Mouse (Mus musculus) splenic B cell, adult 2 months (primary cell): ENCODE results near the gene Hrc.
A peak's percentile ranks its signal among the peaks of the same experiment; 100 is the strongest.

ENCODE experiments used
- DNase-seq: peaks from one replicate; pipeline ENCODE4 v3.0.0-alpha.2; 2011; ENCODE audit warnings: low read depth, low spot score
- H3K27me3 ChIP-seq: 2 replicates; pipeline ENCODE4 v1.6.1; 2012; ENCODE audit warnings: mild to moderate bottlenecking, low read length, moderate library complexity, mixed read lengths; ENCODE audit not compliant: control insufficient read depth, poor library complexity, insufficient read depth, severe bottlenecking
- H3K36me3 ChIP-seq: 2 replicates; pipeline ENCODE4 v1.6.1; 2012; ENCODE audit warnings: mild to moderate bottlenecking, low read length, moderate library complexity, mixed read lengths; ENCODE audit not compliant: control insufficient read depth, poor library complexity, insufficient read depth, severe bottlenecking

The Hrc gene

DNA sequence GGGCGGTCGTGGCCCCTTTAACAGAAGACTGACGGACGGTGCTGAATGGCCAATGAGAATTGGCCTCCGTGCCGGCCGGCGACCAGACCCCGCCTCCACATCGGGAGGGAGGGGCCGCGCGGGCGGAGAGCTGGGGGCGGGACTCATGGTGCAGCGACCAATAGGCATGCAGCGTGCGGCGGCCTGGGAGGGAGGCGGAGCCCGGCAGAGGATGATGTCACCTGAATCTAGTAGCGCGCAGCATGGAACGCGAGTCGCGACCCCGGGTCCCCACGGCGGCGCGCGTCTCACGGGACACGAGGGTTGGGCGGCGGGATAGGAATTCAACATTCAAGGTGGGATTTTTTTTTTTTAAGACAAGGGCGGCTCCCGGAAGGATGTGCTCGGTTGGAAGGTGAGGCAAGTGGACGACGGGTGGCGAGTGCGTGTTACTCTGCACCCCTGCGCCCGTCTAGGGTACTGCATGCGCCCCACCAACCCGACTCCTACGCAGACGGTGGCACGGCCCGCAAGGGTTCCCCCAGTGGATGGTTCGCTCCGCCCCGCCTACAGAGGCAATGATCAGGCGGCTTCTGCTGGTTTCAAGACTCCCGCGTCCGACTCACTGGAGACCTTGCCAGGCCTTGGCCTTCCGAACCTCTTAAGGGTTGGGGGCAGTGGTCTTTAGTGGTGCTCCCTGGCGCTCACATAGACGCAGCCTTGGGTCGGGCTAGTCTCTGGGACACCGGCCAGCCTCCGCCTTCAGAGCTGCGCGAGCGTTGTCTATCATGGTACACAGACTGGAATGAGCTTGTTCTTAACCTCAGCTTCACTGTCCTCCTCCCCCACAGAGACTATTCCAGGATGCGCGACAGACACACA lies 32.2 kb downstream of the Hrc start:
- no peaks in the 10 kb centered on the region for H3K27me3 ChIP-seq
- DNase-seq: peak; percentile 98
- no peaks in the 10 kb centered on the region for H3K36me3 ChIP-seq

DNA sequence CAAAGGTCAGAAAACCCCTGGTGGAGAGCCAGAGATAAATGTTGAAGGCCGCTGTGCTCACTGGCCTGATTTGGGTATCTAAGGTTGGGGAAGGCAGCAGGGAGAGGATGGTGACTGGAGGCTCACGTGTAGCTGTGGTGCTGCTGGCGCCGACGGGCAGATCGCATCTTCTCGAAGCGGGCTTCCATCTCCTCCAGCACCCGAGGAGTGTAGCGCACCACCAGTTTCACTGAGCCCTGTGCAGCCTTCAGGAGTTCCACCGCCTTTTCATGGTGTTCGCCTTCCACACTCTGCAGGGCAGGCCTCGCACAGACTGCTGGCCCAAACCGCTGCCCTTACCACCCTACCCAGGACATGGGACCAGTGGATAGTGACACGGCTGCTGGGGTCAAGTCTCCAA lies 33.1 kb downstream of the Hrc start:
- no peak for DNase-seq
- Histone ChIP-seq H3K36me3 (no peaks in the 10 kb centered on the region), H3K27me3 (no peaks in the 10 kb centered on the region)

DNA sequence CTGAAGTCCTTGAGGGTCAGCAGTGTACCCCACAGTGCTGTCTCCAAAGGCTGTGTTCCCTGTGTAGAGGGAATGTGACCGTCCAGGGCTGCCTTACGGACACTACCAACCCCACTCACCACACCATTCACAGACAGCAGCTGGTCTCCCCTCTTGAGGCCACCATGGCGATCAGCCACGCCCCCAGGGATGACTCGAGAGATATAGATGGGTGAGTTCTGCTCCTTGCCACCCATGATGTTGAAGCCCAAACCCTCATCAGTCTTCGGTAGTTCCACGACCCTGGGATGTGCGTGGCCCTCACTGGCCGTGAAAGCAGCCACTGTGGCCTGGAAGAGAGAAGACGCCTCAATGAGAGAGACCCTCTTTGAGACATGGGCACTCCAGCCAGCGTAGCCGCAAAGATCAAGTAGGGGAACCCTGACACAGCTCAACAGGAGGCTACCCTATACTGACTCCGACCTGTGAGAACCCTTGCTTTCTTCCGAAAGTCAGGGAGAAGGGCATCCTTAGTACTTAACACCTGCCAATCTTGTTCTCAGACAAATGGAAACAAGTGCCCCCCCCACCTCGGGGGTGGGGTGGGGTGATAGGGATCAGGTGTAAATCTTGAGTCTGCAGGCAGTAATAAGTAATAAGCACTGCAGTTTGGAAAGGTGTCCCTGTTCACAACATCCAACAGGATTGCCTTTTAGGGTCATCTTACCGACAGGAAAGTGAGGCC lies 34.1 kb downstream of the Hrc start:
- DNase-seq: no peak
- Histone ChIP-seq H3K27me3 (no peaks in the 10 kb centered on the region), H3K36me3 (no peaks in the 10 kb centered on the region)

DNA sequence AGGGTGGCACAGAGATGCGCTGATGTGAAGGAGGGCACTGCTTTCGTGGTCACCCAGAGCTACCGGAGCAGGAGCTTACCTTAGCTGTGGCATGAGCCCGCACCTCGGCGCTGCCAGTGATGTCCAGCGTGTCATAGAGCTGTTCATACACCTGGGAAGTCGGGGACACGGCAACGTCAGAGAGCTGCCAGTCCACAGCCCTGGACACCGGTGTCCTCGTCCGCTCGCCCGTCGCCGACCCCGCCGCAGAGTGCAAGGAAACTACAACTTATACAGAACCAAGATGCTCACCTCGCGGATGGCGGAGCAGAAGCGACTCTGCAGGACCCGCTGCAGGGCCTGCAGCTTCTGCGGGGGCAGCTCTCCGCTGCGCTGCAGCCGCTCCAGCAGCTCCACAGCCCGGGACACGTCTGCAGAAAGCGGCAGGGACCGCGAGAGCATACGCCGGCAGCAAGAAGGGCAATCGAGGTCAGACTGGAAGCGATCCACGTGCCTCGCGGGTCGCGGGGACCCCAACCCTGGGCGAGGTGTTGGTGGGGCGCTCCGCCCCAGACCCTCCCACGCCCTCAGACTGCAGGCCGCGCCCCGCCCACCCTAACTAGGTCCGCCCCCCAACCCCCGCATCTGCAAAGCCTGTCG lies 34.9 kb downstream of the Hrc start:
- DNase-seq: no peak
- Histone ChIP-seq H3K27me3 (no peaks in the 10 kb centered on the region), H3K36me3 (no peaks in the 10 kb centered on the region)

DNA sequence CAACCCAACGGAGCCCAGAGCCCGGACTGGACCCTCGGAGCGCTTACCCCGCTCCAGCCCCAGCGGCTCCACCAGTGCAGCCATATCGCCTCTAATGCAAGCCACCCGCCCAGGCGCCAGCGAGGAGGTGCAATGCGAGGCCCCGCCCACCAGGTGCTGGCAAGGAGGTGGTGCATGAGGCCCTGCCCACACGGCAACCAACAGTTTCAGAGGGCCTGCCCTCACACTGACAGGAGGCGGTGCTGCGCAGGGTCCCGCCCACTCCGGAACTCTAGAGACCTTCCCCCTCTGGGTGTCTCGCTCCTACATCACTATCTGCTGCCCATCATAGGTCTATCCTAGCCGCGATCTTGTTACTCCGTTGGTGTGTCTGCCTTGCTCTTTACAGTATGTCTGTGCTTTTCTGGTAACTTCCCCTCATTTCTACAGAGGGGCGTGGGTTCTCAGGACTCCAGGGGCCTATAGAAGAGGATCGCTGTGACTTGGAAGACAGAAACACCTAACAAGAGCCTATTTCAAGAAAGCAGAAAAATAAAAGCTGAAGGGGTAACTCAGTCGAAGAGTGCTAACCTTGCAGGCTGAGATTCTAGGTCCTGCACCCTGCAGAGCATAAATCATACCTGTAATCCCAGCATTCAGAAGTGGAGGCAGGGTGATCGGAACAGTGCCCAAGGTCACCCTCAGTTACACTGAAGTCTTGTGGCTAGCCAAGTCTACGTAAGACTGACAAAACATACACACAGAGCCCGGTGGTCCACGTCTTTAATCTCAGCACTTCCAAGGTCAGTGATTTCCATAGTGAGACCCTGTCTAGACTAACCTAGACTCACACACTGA lies 35.6 kb downstream of the Hrc start, which contains the start of gene Lin7b:
TSS of gene Lin7b (minus strand) at position 109 of the 837 bp plus-strand sequence.
- no peaks in the 10 kb centered on the region for H3K27me3 ChIP-seq
- DNase-seq: peak; percentile 93
- peaks cover 2% of the 10 kb centered on the region; the same call in 1 of the 2 replicates for H3K36me3 ChIP-seq

DNA sequence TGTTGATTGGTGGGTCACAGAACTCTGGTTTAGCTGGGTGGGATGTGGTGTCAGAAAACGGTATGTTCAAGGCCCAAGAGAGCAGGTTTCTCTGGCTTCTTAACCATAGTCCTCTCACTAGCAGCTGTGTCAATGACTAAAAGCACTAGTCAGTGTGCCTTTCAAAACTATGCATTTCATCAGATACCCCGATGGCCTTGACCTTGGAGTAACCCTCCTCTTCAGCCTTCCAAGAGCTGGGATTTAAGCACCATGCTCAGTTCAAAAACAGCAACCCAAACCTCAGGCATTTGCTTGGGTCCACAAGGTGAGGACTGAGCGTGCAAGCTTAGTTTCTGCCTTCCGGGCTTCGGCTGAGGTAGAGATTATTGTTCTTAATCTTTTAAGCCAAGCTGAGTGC lies 37.3 kb downstream of the Hrc start:
- Histone ChIP-seq H3K27me3 (no peaks in the 10 kb centered on the region), H3K36me3 (peaks cover 13% of the 10 kb centered on the region)
- DNase-seq: no peak

DNA sequence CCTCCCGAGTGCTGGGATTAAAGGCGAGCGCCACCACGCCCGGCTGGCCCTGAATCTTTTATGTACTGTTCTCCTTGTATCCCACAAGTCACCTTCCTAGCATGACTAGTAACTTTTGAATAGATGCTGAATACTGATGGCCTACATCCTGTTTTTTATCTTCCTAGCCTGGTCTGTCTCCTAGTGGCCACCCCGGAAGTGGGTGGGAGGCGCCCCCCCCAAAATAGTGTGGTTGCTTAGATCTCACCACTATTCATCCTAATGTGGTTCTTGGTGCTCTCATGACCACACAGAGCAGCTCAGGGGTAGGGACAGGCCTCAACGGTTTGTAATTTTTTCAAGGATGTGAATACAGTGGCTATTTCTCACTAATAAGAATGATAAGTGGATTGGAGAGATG lies 39.5 kb downstream of the Hrc start:
- DNase-seq: no peak
- peaks cover 16% of the 10 kb centered on the region for H3K36me3 ChIP-seq
- no peaks in the 10 kb centered on the region for H3K27me3 ChIP-seq

DNA sequence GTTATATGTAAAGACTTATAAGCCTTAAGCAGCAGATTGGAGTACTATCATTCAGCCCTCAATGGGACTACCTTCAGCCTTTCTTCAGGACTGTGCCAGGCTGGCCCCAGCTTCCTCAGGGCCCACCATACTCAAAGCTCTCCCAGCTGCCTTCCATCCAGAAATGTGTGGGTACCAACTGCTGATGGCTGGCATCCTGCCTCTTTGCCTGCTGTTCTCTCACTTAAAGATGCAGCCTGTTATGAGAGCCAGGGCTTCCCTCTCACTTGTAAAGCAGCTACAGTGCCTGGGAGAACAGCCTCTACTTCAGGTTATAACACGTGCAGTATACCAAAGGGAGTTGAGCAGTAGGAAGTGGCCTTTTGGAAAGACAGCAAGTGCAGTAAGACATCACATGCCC lies 41.0 kb downstream of the Hrc start:
- H3K36me3 ChIP-seq: peaks cover 25% of the 10 kb centered on the region

DNA sequence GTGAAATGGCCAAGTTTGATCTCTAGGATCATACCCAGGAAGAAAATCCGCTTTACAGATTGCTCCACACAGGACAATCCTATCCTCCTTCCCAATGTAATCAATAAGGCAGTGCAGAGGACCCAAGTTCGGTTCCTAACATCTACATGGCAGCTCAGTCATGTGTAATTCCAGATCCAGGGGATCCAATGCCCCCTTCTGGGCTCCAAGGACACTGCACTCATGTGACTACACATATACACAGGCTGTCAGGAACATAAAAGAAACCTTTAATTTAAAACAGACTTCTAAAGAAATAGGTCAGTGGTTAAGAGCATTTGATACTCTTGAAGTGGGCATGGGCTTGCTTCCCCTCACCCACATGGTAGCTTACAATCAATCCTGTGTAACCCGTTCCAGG lies 51.0 kb downstream of the Hrc start:
- Histone ChIP-seq H3K27me3 (no peaks in the 10 kb centered on the region), H3K36me3 (peaks cover 37% of the 10 kb centered on the region)
- DNase-seq: no peak

More for the DNA sequence above, 41.0 kb downstream of the Hrc start:
- no peak for DNase-seq
- no peaks in the 10 kb centered on the region for H3K27me3 ChIP-seq
